Mouse (Mus musculus) spleen, adult 18-20 months (tissue): ENCODE data around the gene Negr1.

Source experiments
- DNase-seq, 2 experiments: peaks; one replicate each; pipeline ENCODE4 v3.0.0; 2022; ENCODE audit warnings: mixed read lengths in 2 of 2

Negr1 gene

DNA sequence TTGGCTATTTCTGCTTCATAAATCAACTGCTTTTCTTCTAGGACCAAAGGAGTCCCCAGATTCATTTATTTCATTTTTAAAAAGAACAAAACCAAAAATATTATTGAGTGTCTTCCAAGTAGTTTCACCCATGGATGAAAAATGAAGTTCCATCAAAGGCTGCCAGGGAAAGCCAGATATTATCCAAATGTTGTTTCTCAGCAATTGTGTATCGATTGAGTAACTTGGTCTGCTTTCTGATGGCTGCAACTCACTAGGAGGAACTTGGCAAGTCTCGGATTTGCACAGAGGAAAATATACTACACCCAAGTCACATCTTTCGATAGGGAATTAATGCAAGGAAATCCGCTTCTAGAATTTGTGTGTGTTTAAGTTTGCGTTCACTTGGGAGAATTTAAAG is 363.5 kb downstream of the Negr1 start:
- no peak for DNase-seq

GRCm38 (mm10) chr3:156928396-156929061 is 366.9 kb downstream of the Negr1 start:
- DNase-seq = no peak

DNA sequence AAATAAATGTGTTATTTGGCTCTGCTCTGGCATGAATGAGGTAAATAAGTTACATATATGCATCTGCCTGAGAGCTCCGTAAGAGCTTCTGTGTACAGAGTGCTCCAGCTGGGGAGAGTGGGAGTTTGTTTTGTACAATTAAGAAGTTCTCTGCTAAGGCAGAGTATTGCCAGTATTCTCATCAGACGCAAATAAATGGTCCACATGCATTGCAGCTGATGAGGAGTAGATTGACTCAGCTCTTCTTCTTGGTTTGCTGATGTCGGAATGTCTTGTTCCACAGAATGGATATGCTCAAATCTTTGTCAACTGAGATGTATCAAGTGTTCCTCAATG is 367.4 kb downstream of the Negr1 start:
- no peak for DNase-seq

GRCm38 (mm10) chr3:156929677-156930440 is 368.3 kb downstream of the Negr1 start:
- no peak for DNase-seq

- DNase-seq = no peak
These were observed 369.4 kb downstream of the Negr1 start for GRCm38 (mm10) chr3:156931011-156931410.

DNA sequence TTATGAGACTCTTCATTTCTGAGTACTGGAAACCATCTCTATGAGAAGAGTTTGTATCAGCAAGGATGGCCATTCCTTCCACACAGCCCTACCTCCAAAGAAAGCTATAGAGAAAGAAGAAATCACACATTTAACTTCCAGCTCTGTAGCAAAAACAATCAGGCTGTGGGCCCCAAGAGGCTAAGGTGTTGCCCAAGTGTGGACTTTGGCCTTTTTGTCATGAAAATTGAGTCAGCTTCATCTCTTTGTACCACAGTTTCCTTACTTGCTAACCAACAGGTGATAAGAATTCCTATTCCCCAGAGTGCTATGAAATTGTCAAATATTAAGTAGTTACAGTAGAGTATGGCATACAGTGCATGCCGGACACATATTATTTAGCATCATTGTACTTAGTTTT is 369.9 kb downstream of the Negr1 start:
- DNase-seq = no peak

- DNase-seq = no peak
These were observed 373.2 kb downstream of the Negr1 start for GRCm38 (mm10) chr3:156934778-156935290.

- no peak for DNase-seq
These were observed 385.8 kb downstream of the Negr1 start for GRCm38 (mm10) chr3:156947404-156947803.

DNA sequence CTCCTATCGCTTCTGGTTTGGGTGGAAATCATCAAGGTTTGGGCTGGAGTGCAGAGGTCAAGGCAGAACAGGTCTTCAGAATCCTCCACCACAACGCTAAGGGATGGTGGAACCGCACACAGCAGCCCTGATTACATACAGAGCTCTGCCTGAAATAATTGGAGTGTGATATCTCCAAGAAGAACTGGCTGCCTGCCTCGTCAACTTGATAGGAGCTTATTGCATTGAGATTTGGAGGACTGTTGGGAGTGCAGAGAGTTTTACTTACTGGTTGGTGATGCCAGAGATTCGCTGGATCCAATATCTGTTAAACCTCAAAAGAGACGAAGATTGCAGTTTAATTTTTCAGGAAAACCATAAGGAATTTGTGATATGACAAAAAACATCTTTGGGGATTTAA is 391.4 kb downstream of the Negr1 start:
- DNase-seq = no peak

- DNase-seq = no peak
These were observed 393.5 kb downstream of the Negr1 start for GRCm38 (mm10) chr3:156955094-156955493.

- no peak for DNase-seq
These were observed 397.0 kb downstream of the Negr1 start for GRCm38 (mm10) chr3:156958640-156959039.

- no peak for DNase-seq
These were observed 407.2 kb downstream of the Negr1 start for GRCm38 (mm10) chr3:156968764-156969163.

- no peak for DNase-seq
These were observed 409.5 kb downstream of the Negr1 start for GRCm38 (mm10) chr3:156971104-156971503.

GRCm38 (mm10) chr3:156976816-156977215 is 415.2 kb downstream of the Negr1 start:
- no peak for DNase-seq

GRCm38 (mm10) chr3:156980042-156980716 is 418.6 kb downstream of the Negr1 start:
- DNase-seq = no peak

GRCm38 (mm10) chr3:156982102-156982501 is 420.5 kb downstream of the Negr1 start:
- DNase-seq = no peak

- no peak for DNase-seq
These were observed 425.5 kb downstream of the Negr1 start for GRCm38 (mm10) chr3:156987113-156987512.

DNA sequence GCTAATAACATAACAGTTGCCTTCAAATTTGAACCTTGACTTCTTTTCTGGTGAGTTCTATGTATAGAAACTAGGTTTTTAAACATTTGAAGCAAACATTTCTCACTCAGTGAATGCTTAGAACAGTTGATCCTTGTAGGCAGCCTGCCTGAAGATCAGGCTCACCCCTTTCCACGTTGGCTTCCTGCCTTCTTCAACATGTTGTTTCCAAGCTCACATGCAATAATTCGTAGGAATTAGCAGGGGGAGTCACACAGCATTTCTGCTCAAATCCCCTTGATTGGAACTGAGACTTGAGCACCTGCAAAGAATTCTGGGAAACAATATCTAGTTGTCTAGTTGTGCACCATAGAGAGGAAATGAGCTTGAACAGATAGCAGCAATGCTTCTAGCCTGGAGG is 430.6 kb downstream of the Negr1 start:
- no peak for DNase-seq

- no peak for DNase-seq
These were observed 431.2 kb downstream of the Negr1 start for GRCm38 (mm10) chr3:156992811-156993210.

DNA sequence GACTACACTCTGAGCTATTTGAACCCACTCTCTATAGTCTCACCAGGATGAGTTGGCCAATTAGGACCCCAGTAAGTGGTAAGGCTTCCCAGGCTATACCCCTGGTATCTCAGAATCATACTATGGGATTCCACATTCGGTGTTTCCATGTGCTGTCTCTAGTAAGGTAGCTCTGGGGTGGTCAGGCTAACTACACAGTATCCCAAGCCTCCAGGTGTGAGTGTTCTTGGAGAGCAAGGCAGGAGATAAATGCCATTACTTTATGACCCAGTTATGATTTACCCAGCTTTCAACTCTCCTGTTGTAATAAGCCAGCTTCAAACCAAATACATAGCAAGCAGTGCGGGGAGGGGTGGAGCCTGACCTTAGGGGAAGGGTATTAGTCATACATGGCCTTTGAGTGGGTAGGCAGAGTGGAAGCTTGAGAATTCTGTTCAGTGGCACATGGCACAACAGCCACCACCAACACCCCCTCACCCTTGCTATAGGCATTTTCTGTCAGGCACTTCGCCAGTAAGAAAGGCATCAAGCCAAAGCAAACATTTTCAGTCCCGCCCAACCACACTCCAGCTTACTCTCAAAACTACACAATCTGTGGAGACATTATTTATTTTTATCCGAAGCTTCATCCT is 437.7 kb downstream of the Negr1 start:
- DNase-seq = no peak

DNA sequence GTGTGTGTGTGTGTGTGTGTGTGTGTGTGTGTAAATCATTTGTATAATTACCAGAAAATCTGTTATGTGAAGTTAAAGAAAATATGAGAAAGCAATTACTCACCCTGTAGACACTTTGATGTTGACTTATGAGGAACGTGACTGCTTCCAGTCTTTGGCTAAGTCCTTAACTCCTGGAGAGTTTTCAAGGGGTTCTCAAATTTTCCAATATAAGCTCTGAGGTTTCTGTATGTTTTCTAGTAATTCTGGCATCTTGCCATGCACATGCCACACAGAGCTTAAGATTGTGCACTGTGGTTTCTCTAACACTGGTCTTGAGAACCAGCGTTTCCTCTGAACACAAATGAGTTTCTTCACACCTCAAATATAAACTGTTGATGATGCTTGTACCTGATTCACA is 460.0 kb downstream of the Negr1 start:
- no peak for DNase-seq

- no peak for DNase-seq
These were observed 463.0 kb downstream of the Negr1 start for GRCm38 (mm10) chr3:157024580-157024979.

DNA sequence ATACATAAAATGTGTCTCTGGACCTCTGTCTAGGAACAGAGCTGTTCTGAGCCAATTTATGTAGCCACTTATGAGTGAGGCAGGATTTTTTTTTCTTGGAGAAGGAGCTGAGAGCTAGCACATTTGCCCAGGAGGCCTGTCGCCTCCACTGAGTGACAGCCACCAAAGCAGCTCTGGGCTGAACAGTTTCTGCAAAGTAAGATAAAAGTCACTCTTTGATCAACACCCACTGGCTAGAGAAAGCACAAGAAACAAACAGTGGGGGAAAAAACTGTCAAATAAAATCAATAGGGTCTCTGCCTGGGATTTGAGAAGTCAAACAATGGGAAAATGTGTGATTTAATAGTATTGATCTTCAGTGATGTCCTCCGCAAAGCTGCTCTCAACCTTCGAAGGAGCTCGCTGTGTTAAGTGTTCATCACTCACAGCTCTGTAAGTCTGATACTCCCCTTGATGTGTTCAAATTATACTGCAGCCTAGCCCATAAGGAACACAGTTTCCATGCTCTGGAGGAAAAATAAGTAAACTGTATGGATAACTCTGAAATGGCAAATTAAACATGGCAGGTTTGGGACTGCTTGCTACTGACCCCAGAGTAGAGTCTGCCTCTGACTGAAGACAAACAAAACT is 470.0 kb downstream of the Negr1 start:
- no peak for DNase-seq
